Mouse (Mus musculus) thymus, adult 2 months (tissue): ENCODE measurements around the gene Srbd1. TPM values are rescaled to one million over a fixed set of nuclear protein-coding genes. Genes with fewer than 3 reads are reported as not detected.

Source experiments
- DNase-seq: peaks from one replicate; pipeline ENCODE4 v3.0.0; 2021
- H3K27ac ChIP-seq: fragments of 200-500 bp; 2 replicates; pipeline ENCODE4 v1.5.1; 2012; ENCODE audit warnings: low read length, control low read depth; ENCODE audit not compliant: control insufficient read depth, insufficient read depth
- H3K27me3 ChIP-seq: fragments of 200-500 bp; 2 replicates; pipeline ENCODE4 v1.6.1; 2012; ENCODE audit warnings: mild to moderate bottlenecking, low read length, moderate library complexity, mixed read lengths; ENCODE audit not compliant: control insufficient read depth, insufficient read depth
- H3K36me3 ChIP-seq: fragments of 200-500 bp; 2 replicates; pipeline ENCODE4 v1.6.1; 2012; ENCODE audit warnings: mild to moderate bottlenecking, low read length, moderate library complexity; ENCODE audit not compliant: control insufficient read depth, insufficient read depth
- H3K4me1 ChIP-seq: fragments of 200-500 bp; replicated peaks from 2 replicates; pipeline ENCODE4 v1.6.1; 2012; ENCODE audit warnings: low read length; ENCODE audit not compliant: control insufficient read depth, insufficient read depth
- H3K4me3 ChIP-seq: fragments of 200-500 bp; 2 replicates; pipeline ENCODE4 v1.5.1; 2012; ENCODE audit warnings: mild to moderate bottlenecking, low read length, control low read depth, moderate library complexity; ENCODE audit not compliant: control insufficient read depth, insufficient read depth
- CTCF ChIP-seq: fragments of 200-500 bp; IDR thresholded peaks from 2 replicates; pipeline ENCODE4 v1.5.1; 2012; ENCODE audit warnings: mild to moderate bottlenecking, control low read depth, low read length, moderate library complexity, borderline replicate concordance; ENCODE audit not compliant: control insufficient read depth, poor library complexity, insufficient read depth; ENCODE audit errors: extremely low read depth
- POLR2A ChIP-seq: fragments of 200-500 bp; IDR thresholded peaks from 2 replicates; pipeline ENCODE4 v1.6.1; 2012; ENCODE audit warnings: mild to moderate bottlenecking, low read length, control low read depth, moderate library complexity; ENCODE audit not compliant: control insufficient read depth, poor library complexity, insufficient read depth; ENCODE audit errors: extremely low read depth
- WGBS: fragments of 180-500 bp; shearing (Covaris S2); methylation state at CpG from one replicate; pipeline ENCODE4 v1.1.7; 2018; 5-methylcytosine and 5-hydroxymethylcytosine counted together
- polyA plus RNA-seq: library from polyadenylated mRNA; depleted of rRNA; stranded (reverse); fragments of >200 nt; gene quantifications from 2 replicates; pipeline ENCODE4 v1.2.3, GENCODE M21; 2012

Srbd1 gene
- polyA plus RNA-seq, 1 experiment, result 3.2 TPM

- no peak for TF ChIP-seq POLR2A
- no peak for TF ChIP-seq CTCF
- H3K27ac ChIP-seq, result no peak overlapping the region
- H3K4me1 ChIP-seq, result peaks cover 4% of the 10 kb centered on the region
- H3K36me3 ChIP-seq, result no peaks in the 10 kb centered on the region; the same call in 1 of the 2 replicates
- WGBS, result 99% methylated on average over 3 of the region's 3 CpGs
- no peaks in the 10 kb centered on the region for H3K27me3 ChIP-seq
- no peak for DNase-seq
- no peak overlapping the region for H3K4me3 ChIP-seq
These were observed 105.2 kb downstream of the Srbd1 start for GRCm38 (mm10) chr17:86039741-86040140.

GRCm38 (mm10) chr17:86038211-86038648 is 106.7 kb downstream of the Srbd1 start:
- H3K4me3 ChIP-seq, result no peak overlapping the region
- H3K27me3 ChIP-seq, result no peaks in the 10 kb centered on the region
- DNase-seq, result no peak
- H3K36me3 ChIP-seq, result no peaks in the 10 kb centered on the region; the same call in 1 of the 2 replicates
- 40% methylated on average over 13 of the region's 13 CpGs for WGBS
- TF ChIP-seq POLR2A (no peak), CTCF (no peak)
- no peak overlapping the region for H3K27ac ChIP-seq
- peaks cover 4% of the 10 kb centered on the region for H3K4me1 ChIP-seq

- 96% methylated on average over 3 of the region's 3 CpGs for WGBS
These were observed 109.4 kb downstream of the Srbd1 start for GRCm38 (mm10) chr17:86035576-86035975.

GRCm38 (mm10) chr17:86035146-86035545 is 109.8 kb downstream of the Srbd1 start:
- no peaks in the 10 kb centered on the region for H3K36me3 ChIP-seq
- no peaks in the 10 kb centered on the region for H3K27me3 ChIP-seq
- DNase-seq, result no peak
- TF ChIP-seq POLR2A (no peak), CTCF (no peak)
- peaks cover 4% of the 10 kb centered on the region for H3K4me1 ChIP-seq
- 96% methylated on average over 12 of the region's 12 CpGs for WGBS
- no peak overlapping the region for H3K4me3 ChIP-seq
- H3K27ac ChIP-seq, result no peak overlapping the region

More at GRCm38 (mm10) chr17:86035576-86035975, 109.4 kb downstream of the Srbd1 start:
- Histone ChIP-seq H3K27me3 (no peaks in the 10 kb centered on the region), H3K36me3 (no peaks in the 10 kb centered on the region), H3K4me3 (no peak overlapping the region), H3K27ac (no peak overlapping the region), H3K4me1 (peaks cover 4% of the 10 kb centered on the region)
- TF ChIP-seq CTCF (no peak), POLR2A (no peak)
- DNase-seq, result no peak

GRCm38 (mm10) chr17:86034641-86035040 is 110.3 kb downstream of the Srbd1 start:
- Histone ChIP-seq H3K27ac (no peak overlapping the region), H3K27me3 (no peaks in the 10 kb centered on the region), H3K36me3 (no peaks in the 10 kb centered on the region), H3K4me1 (peaks cover 4% of the 10 kb centered on the region), H3K4me3 (no peak overlapping the region)
- no peak for TF ChIP-seq POLR2A
- TF ChIP-seq CTCF, result no peak
- WGBS, result 98% methylated on average over 6 of the region's 6 CpGs
- no peak for DNase-seq

GRCm38 (mm10) chr17:86032113-86032714 is 112.8 kb downstream of the Srbd1 start:
- TF ChIP-seq CTCF, result no peak
- TF ChIP-seq POLR2A, result no peak
- no peaks in the 10 kb centered on the region for H3K4me1 ChIP-seq
- no peak for DNase-seq
- no peaks in the 10 kb centered on the region for H3K36me3 ChIP-seq
- 93% methylated on average over 3 of the region's 3 CpGs for WGBS
- H3K4me3 ChIP-seq, result no peak overlapping the region
- H3K27me3 ChIP-seq, result no peaks in the 10 kb centered on the region
- H3K27ac ChIP-seq, result no peak overlapping the region

- Histone ChIP-seq H3K4me3 (no peak overlapping the region), H3K27me3 (no peaks in the 10 kb centered on the region), H3K4me1 (no peaks in the 10 kb centered on the region), H3K27ac (no peak overlapping the region), H3K36me3 (no peaks in the 10 kb centered on the region)
- TF ChIP-seq POLR2A (no peak), CTCF (no peak)
- no peak for DNase-seq
- 93% methylated on average over 4 of the region's 4 CpGs for WGBS
These were observed 115.0 kb downstream of the Srbd1 start for GRCm38 (mm10) chr17:86030016-86030415.
